Mouse (Mus musculus): ENCODE data around the gene Usp3.

Gene Usp3

DNA sequence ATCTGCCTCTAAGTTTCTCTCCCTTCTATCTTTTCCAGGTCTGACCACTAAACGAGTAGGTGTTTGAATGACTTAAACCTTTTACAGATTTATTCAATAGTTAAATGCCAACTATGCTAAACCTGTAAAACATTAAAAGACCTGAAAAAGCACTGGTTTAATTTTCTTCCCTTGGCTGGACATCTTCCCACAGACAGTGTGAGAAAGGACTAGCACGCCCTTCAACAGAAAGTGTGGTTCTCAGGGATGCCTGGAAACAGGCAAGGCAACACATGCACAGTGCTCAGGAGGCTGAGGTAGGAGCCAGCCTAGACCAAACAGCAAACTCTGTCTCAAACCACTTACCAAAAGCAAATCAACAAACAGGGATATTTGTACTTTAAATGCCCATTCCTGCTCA is 31.4 kb downstream of the Usp3 start:
- no peak for DNase-seq

DNA sequence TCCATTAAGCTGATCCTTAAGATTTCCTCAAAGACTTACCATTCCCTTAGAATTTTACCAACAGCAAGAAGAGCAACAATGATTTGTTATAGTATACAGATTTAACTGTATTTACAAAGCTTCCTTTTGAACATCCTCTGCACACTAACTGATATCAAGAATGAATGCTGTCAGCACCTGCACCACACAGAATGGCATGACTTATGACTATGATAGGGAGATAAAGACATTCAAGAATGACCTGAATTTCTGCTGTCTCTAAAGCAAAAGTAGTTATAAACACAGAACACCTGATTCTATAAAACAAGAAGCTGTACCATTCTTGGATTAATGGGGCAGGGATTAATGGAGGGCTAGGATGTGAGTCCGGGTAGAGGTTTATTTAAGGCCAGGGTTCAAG is 32.2 kb downstream of the Usp3 start:
- no peak for DNase-seq

DNA sequence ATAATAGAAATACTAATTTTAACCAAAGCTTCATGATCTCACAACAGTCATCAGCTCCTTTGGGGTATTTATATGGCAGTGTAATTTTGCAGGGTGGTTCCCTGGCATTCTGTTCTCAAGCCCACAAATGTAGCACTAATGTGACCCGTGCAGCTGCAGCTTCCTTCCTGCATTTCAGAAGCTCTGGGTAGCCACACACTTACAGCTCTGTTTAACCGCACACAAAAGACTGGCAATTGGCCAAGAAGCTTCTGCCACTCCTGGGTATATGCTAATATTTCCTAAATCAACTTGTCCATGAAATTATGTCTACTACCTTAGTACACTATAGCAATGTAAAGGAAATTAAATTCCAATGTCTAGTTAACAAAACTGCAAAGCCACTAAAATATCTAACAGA is 32.6 kb downstream of the Usp3 start:
- peak; percentile 63 for DNase-seq

DNA sequence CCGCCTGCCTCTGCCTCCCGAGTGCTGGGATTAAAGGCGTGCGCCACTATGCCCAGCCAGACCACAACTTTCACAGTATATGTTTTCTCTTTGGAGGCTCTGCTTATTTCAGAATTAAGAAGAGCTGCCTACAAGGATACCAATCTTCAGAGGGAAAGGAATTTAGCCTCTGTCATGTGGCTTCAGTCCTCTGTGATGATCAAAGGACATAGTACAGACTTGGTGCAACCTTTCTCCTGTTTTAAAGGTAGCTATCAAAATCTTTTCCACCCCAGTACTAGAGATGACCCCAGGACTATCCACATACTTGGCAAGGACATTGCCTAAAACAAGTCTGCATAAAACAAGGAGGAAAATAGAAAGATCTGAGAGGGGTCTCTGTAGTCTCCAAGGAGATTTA is 34.0 kb downstream of the Usp3 start:
- no peak for DNase-seq

DNA sequence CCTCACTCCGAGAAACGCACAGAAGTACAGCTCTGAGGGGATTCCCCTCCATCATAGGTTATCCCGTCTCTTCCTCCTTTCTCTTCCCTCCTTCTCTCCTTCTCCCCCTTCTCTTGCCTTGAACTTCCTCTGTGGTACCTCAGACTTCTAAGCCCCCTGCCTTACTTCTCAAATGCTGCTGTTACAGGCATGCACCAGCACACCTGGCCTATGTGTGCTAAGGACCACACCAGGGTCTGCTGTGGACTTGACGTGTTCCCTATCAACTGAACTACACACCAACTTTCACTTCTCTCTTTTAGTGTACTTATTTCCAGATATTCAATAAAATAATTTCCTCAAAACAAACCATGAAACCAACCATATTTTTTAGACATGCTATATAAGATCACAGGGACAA is 50.2 kb downstream of the Usp3 start:
- DNase-seq: no peak

DNA sequence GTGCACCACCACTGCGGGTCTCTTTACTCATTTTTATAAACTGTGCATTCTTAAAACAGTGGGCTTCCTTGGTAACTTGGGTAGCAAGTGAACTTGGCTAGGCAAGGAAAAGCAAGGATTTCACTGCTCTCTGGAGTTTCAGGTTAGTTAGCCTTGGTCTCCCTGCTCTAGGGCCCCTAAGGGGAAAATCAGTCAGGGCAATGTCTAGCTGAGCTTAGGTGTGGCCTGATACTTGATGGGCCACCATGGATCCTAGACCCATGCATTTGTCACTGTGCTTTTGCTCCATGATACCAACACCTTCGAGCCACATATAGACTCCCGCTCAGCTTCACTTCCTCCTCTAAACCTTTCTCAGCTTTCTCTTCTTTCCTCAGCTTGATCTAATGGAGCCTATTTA is 71.3 kb downstream of the Usp3 start:
- DNase-seq: no peak

DNA sequence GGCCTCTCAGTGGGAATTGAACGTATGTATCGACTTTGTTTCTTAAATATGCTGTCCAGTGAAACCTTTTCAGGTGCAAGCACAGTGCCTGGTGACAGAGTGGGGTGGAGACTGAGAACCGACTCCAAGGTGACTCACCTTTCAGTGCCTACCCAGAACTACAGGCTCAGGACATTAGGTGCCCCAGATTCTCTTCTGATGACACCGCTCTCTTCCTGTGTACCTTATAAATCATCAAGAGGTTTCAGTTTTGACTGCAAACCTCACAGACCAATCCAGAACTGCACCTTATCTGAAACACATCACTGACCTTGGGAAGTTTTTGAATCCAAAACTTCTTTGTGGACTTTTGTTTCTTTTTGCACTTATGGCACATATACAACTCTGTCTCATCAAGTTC is 72.6 kb downstream of the Usp3 start:
- no peak for DNase-seq

DNA sequence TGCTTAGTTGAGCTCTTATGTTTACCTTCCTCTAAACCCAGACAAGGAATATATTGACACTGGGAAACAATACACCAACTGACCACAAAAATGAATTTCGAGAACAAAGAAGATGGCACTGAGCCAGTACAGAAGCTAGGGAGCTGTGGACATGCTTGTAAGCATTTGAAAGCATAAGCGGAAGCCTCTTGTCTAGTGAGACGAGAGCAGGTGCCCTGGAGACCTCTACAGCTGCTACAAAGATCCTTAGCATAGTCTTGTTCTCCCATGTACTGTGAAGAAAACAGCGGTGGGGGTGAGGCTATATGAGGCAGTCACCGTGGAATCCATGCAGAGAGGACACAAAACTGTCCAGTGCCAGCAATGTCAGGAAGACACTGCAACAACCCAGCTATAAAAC is 74.0 kb downstream of the Usp3 start:
- no peak for DNase-seq

DNA sequence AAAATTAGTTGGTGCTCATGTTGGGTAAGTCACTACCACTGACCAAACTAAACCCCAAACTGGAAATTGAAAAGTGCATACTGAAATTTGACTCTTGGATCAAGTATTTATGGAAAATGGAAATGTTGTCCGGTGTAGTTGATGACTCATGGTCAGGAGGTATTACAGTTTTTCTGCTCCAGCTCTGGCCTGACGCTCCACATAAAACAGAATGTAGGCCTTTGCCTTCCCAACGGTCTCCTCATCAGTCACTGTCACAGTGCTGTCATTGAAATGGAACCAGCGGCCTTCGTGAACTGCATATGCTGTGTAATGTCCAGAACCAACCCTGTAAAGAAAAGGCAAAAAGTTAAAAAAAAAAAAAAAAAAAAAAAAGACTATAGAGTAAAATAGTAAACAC is 74.7 kb downstream of the Usp3 start:
- no peak for DNase-seq

DNA sequence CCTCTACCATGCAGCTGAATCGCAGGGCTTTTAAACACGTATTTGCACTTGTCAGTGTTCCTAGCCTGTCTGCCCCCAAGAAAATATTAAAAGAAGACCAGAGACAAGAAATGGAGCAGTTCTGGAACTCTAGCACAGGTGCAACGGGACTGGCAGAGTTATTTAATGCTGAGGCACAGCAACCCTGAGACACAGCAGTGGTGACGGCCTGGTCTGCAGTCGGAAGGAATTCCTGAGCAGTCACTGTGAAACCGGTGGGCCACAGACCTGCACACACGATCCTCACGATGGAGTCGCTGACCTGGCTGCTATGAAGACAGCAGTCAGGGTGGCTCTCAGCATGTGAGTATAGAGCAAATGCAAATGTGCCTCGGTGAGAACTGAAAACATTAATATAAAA is 75.2 kb downstream of the Usp3 start:
- DNase-seq: no peak

DNA sequence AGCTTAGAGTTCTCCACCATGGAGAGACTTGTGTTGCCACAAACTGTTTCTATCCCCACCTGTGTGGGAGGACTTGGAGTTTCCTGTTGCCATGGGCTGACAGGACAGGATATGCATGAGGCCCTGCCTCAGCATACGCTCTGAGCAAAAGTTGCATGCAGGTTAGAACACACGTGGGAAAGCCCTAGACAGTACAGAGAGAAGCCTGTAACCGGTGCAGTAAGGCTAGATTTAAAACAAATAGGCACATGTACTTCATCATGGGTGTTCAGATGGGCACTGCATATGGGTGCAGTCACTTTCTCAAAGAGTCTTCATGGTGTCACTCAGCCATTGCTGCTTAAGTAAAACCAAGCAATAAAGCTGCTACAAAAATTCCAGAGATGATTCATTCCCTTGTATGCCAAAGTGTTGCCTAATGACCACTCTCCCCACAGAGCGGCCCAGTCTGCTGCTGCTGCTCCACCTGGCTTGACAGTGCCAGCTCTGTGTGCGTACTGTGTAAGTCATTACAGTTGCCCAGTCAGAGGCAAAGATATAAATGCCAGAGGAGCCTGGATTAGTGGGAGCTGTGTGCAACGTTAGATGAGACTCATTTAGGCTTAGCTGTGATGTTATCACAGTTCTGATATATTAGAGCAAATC is 76.5 kb downstream of the Usp3 start:
- peak; percentile 13 for DNase-seq

DNA sequence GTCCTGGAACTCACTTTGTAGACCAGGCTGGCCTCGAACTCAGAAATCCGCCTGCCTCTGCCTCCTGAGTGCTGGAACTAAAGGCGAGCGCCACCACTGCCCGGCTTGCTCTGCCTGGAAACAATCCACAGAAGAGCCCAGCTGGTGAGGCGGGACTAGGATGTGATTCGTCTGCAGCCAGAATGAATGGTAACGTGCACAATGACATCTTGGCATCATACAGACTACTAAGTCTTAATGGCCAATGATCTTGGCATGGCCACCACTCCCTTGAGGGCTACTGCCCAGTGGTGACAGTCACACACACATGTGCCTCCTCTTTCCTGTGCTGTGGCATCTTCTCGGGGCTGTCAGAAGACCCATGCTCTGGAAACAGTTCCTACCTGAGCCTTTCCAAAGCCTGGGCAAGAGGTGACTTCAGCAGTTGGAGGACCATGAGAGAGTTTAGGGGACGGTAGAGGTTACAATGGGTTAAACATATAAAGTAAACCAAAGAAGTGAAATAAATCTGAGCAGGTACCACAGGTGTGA is 77.2 kb downstream of the Usp3 start:
- peak; percentile 17 for DNase-seq

DNA sequence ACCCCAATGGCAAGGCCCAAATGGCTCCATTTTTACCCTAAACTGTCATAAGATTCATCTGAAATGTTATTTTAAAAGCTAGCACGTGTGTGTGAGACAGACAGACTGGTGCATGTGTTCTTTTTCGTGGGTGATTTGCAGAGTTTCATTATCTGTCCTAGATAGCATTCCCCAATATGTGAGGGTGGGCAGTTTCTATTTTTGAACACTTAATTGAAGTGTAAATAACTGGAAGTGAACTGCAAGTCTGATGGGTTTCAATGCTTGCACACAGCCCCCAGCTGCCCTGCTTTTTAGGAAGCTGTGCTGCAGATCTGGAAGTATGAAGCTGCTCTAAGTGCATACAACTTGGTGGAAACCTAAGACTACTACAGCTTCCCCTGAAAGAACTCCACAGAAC is 77.8 kb downstream of the Usp3 start:
- DNase-seq: no peak

DNA sequence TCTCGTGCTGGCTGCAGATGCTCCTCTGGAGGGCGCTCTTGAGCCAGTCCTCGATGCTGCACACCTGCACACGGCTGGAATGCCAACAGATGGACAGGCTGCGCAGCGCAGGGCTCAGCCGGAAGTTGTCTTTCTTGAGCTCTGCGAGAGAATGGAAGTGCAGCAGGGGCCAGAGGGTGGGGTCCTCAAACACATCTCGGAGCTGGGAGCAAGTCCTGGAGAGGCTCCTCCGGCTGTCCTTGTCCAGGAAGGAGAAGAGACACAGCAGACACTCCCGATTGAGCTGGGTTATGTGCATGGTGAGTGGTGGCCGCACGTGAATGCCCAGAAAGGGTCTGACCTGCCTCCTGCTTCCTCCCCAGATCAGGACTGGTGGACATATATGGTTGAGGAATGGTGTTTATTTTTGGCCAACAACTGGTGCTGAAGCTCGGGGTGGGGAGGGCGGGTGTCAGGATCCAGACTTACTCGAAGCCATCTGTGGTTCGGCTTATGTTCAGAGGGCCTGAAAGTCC is 78.6 kb downstream of the Usp3 start, which contains the start of gene Fbxl22:
TSS of gene Fbxl22 (minus strand) at position 338 of the 515 bp plus-strand sequence.
- peak; percentile 81 for DNase-seq

DNA sequence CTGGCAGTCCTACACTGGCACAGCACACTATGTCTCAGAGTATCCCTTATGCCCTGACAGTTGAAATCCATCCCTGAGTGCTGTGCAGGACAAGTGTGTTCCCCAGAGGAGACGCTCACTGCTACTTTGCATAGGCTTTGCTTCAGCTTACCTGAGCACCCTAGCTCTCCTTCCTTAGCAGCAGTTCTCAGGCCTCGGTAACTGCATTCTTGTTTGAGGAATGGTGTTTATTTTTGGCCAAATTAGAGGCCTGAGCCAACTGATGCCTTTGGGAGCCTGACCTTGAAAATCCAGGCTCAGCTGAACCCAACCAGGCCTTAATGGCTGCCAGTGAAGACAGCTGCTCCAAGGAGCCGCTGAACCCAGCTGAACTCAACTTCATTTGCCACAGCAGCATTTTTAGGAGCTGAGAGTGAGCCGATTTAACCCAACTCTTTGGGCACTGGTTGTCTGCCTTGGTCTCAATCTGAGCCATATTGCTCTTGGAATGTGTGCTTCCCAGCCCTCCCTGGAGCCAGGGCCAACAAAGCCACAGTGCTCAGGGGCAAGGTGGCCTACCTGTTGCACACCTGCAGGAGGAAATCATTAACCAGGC is 79.2 kb downstream of the Usp3 start:
- no peak for DNase-seq

DNA sequence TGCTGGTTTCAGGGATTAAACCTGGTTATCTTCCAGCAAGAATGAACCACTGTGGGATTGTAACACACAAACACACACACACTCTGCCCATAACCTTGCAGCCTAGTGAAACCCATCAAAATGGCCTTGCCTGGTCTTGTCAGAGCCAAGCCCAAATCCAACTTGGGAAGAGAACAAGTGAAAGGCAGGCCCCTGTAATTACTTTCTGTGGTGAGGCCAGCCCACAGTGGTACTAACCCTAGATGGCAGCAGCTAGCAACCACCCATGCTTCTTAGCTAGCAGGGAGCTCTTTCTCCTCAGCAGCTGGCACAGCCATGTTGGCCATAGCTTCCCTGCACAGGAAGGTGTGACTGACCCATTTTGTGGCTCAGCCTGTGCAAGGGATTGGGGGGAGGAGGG is 79.8 kb downstream of the Usp3 start:
- peak; percentile 61 for DNase-seq

DNA sequence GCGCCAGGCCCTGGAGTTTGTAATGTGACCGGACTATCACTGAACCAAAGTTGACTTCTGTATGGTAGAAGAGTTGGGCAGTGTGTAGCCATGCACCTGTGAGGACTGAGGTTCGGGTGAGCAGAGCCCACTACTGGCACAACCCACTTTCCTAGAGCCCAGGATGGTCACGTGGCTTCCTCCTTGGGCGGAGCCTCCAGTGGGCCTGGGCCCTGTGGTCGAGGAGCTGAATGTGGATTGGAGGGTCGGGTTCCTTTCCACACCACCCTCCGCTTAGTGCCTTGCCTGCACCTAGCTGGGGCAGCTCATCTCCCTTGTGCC is 80.6 kb downstream of the Usp3 start:
- peak; percentile 86 for DNase-seq

DNA sequence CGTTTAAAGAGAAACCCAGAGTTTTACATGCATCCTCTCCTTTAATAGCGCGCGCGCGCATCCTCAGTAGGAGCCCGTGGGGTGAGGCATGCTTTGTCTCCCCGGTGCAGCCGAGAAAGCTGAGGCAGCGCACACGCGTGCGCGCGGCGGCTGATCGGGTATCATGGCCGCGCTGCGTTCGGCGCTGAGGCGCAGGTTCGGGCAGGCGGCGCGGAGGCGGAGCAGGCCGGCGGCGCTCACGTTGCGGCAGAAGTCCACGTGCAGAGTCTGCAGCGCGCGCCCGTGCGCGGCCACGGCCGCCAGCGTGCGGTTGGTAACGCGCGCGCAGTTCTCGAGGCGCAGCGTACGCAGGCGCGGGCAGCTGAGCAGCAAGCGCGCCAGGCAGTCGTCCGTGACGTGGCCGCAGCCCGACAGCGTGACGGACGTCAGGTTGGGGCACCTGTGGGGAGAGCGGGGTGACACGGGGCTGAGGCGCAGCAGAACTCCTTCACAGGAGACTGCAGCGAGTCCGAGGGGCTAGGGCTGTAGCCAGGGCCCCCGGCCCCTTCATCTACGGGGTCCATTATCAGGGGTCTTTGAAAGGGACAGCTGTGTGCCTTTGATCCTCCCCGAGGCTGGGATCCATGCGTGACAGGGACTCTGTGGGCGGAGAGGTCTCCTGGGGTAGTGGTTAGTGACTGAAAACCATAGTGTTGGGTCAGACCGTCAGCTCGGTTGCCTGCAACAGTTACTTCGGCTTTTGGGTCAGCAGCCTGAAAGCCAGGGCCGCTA is 81.2 kb downstream of the Usp3 start:
- DNase-seq: peak; percentile 95

DNA sequence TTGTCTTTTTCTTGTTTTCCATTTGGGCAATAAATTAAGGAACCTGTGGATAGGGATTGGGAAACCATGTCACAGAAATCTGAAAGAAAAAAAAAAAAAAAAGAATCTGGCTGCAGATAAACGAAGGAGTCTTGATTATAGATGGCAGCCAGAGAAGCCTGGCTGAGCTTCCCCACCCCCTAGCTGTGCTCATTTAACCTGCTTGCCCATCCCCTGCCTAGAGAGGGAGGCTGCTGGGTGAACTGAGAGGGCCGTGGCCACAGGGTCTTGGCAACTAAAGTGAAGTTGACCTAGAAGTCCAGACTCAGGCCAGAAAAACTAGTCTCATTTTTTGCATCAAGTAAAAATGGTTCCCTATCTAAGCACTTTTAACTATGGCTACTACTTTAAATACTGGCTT is 82.0 kb downstream of the Usp3 start:
- peak; percentile 51 for DNase-seq

DNA sequence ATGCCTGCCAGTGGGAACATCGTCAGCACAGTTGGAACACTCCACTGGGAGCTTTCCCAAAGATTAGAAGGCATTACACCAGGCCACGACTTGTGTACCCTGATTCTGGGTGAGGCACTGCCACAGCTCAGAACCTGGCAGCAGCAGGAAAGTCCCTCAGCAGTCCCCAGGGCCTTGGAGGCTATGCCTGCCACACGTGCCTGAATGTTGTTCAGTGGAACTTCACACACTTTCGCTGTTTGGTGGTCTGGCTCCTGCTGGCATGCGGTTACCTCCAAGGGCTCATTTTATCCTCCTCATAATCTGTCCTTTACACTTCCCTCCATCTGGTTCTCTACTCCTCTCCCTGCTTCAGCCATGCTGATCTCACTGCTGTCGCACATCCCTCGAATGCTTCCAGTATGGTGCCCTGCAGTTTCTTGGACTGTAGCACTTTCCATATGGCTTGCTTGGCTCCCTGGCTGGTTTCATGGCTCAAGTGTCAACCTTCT is 82.5 kb downstream of the Usp3 start:
- peak; percentile 29 for DNase-seq

DNA sequence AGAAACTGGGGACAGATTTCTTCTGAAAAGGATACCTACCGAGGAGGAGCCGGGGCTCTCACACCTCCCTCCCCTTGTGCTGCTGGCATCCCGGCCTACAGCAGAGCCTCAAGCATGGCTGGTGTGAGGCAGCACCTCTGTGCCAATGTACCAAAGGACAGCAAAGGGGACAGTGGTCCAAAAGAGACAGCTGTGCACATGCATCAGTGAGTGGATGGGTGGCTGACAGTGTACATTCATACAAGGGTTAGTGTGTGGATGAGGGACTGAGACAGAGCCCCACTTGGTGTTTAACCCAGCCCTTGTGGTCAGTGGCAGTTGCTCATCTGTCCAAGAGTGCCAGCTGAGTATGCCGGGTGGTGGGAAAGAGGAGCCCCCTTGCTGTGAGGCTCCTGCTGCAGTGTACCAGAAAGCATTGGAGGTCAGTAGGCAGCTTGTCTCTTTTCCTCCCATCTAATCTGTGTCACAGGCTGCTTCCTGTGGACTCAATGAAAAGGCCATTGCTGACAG is 84.0 kb downstream of the Usp3 start:
- no peak for DNase-seq

DNA sequence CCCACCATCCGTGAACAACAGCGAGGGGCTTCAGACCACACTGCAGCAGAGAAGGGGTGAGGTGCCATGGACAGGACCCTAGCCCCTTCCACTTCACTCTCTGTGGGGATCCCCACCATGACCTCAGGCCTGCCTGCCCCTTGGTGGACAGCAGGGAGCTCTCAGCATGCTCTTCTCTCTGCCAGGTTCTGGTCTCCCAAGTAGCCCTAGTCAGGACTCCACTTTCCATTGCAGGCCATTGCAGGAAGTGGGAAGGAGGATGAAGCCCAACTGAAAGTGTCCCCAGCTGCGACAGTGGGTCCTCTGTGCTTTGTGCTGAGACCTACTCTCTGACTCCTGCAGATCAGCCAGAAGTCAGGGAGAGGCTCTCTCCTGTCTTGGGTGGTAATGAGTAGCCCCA is 85.3 kb downstream of the Usp3 start:
- peak; percentile 15 for DNase-seq

DNA sequence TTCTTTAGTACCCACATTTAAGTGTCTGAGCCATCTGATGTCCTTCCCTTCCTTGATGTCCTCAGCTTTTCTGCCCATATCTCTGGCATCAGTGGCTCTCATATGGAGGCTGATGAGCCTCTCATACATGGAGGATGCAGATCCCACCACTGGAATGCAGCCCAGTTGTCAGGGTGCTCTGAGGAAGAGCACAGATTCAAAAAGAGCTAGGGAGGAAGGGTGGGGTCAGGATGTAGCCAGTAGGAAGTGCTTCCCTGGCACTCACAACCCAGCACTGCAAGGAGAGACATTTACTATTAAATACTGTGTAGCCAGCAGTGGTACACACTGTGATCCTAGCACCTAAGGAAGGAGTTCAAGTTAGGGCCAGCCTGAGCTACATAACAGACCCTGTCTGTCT is 86.5 kb downstream of the Usp3 start:
- no peak for DNase-seq

DNA sequence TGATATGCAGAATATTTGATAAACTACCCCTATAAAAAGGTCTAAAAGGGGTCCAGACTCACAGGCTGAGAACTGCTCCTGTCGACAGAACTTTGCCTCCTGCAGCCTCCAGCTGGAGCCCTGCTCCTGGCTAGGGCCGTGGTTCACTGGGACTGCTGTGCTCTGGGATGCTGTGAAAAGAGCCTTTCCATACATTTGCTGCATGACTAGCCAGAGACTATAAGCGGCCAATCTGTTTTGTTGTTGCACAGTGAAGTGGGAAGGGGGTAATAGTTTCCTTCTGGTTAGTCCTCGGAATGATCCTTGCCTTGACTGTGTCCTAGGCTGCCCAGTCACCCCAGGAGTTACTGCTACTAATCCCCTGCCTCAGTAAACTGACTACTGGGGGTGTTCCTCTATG is 86.9 kb downstream of the Usp3 start:
- DNase-seq: peak; percentile 19

Measured in thymus, postnatal 4 days (tissue).